Mouse (Mus musculus): ENCODE results near the gene Mphosph9.

- no peak for TF ChIP-seq CTCF (IDR thresholded peaks at IDR 0.05; ENCODE audit: low read depth)
- TF ChIP-seq EP300 (IDR thresholded peaks at IDR 0.05; ENCODE audit: low read depth): no peak
Observed at GRCm38 (mm10) chr5:124310091-124310490, 17.7 kb downstream of the Mphosph9 start.
